Mouse (Mus musculus): ENCODE data around the gene Drap1.

Gene Drap1

GRCm38 (mm10) chr19:5377446-5377845 lies 47.3 kb downstream of the Drap1 start:
- DNase-seq (ENCODE audit: low spot score): no peak

GRCm38 (mm10) chr19:5374748-5375147 lies 50.0 kb downstream of the Drap1 start:
- no peak for DNase-seq (ENCODE audit: low spot score)

GRCm38 (mm10) chr19:5374177-5374576 lies 50.6 kb downstream of the Drap1 start:
- no peak for DNase-seq (ENCODE audit: low spot score)
